Mouse (Mus musculus) cerebellum, adult 2 months (tissue): ENCODE results near the gene Rdh9. TPM values are rescaled to one million over a fixed set of nuclear protein-coding genes. Genes with fewer than 3 reads are reported as not detected.

ENCODE experiments used
- DNase-seq, 2 experiments: peaks; one replicate each; pipeline ENCODE4 v3.0.0; 2021
- H3K27ac ChIP-seq: fragments of 200-500 bp; 2 replicates; pipeline ENCODE4 v1.5.1; 2012; ENCODE audit warnings: low read length, control low read depth, inconsistent platforms; ENCODE audit not compliant: insufficient read depth
- H3K27me3 ChIP-seq: fragments of 200-500 bp; 2 replicates; pipeline ENCODE4 v1.6.1; 2012; ENCODE audit warnings: inconsistent platforms, mild to moderate bottlenecking, low read length, moderate library complexity; ENCODE audit not compliant: control insufficient read depth, insufficient read depth
- H3K4me1 ChIP-seq: fragments of 200-500 bp; 2 replicates; pipeline ENCODE4 v1.6.1; 2011; ENCODE audit warnings: low read length; ENCODE audit not compliant: control insufficient read depth, insufficient read depth
- H3K4me3 ChIP-seq: fragments of 200-500 bp; replicated peaks from 2 replicates; pipeline ENCODE3; 2011; ENCODE audit warnings: mild to moderate bottlenecking, low read depth, low read length, control low read depth; ENCODE audit not compliant: insufficient read depth
- CTCF ChIP-seq: fragments of 200-500 bp; IDR thresholded peaks from 2 replicates; pipeline ENCODE4 v1.5.1; 2011; ENCODE audit warnings: low read depth, mild to moderate bottlenecking, control low read depth, low read length, moderate library complexity, borderline replicate concordance; ENCODE audit not compliant: insufficient read depth
- POLR2A ChIP-seq: fragments of 200-500 bp; IDR thresholded peaks from 2 replicates; pipeline ENCODE4 v1.6.1; 2011; ENCODE audit warnings: low read length, control low read depth, borderline replicate concordance; ENCODE audit not compliant: insufficient read depth
- WGBS: fragments of 180-500 bp; shearing (Covaris S2); methylation state at CpG from one replicate; pipeline ENCODE4 v1.1.7; 2018; 5-methylcytosine and 5-hydroxymethylcytosine counted together
- polyA plus RNA-seq: library from polyadenylated mRNA; depleted of rRNA; stranded (reverse); fragments of >200 nt; gene quantifications from 2 replicates; pipeline ENCODE4 v1.2.3, GENCODE M21; 2012

The Rdh9 gene
- polyA plus RNA-seq, 1 experiment, result 0.88 TPM

DNA sequence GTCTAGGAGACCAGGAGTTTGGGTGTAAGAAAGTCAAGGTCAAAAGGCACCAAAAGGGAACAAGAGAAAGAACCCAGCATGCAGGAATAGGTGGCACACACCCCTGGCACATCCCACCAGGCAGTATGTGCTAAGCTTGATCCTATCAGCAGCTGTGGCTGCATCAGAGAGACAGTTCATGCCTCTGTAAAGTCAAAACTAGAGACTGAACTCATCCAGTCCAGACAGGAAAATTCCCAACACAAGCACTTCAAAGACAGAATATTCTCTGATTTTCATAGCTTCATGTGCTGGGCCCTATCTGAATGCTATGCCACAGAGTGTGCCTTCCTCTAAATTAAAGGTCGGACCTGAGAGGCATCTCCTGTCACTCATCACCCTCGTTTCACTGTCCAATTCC, 38.6 kb upstream of the Rdh9 start:
- Histone ChIP-seq H3K27ac (no peak overlapping the region), H3K27me3 (no peaks in the 10 kb centered on the region), H3K4me1 (no peaks in the 10 kb centered on the region), H3K4me3 (no peak overlapping the region)
- no peak for TF ChIP-seq POLR2A
- WGBS, result 25% methylated on average over 2 of the region's 2 CpGs
- DNase-seq, result no peak

DNA sequence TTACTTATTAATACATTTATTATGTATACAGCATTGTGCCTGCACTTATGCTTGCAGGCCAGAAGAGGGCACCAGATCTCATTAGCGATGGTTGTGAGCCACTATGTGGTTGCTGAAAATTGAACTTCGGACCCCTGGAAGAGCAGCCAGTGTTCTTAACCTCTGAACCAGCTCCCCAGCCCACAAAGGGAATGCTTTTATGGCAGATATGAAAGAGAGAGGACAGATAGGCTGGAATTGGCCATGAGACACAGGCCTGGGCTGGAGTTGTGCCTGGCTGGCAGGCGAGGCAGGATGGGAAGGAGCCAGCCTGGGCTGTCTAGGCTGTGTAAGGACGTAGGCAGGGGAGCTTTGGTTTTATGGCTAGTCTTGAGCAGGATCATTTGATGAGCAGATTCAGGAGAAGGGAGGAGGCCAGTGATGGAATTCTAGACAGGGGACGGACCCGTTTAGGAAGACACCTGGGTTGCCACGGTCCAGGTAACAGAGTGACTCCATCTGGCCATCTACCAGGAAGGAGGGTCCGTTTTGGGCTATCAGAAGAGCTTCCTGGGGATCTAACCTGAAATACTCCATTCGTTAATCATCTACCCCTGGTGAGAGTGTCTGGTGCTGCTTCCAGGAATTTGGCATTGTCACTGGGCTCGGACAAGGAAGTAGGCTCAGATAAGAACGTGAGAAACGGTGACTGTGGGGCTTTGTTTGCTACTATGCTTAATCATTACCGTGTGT, 37.9 kb upstream of the Rdh9 start:
- peak in 1 of 2 experiments; percentile 21 for DNase-seq
- no peaks in the 10 kb centered on the region for H3K4me1 ChIP-seq
- no peak overlapping the region for H3K27ac ChIP-seq
- peak; percentile 57 for TF ChIP-seq CTCF
- TF ChIP-seq POLR2A, result no peak
- WGBS, result 16% methylated on average over 13 of the region's 13 CpGs
- H3K27me3 ChIP-seq, result no peaks in the 10 kb centered on the region
- no peak overlapping the region for H3K4me3 ChIP-seq

DNA sequence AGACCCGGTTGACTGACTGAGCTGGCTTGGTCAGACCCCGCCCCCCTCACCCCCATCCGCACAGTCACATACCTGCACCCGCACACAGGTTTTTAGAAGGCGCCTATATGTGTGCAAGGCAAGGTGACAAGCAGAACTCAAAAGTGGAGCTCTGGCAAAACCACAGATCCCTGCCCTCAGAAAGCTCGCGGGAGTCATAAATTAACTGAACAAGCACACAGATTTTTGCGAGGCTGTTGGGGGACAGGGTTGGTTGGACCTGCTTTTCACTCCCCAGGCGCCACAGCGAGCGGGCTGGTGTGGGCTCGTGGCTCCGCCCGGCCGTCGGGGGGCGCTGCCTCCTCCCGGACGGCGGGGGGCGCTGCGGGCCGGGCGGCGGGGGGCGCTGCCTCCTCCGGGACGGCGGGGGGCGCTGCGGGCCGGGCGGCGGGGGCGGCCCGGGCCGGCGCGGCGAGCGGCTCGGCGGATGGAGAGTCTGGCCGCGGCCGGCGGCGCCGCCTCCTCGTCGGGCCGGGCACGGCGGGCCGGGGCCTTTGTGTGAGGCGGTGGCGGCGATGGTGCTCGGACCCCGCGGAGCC, 37.0 kb upstream of the Rdh9 start, which contains the start of gene Zbtb39:
Gene Zbtb39, plus strand, starts transcription at position 456 of the 578 bp plus-strand sequence.
- Histone ChIP-seq H3K4me1 (no peaks in the 10 kb centered on the region; the same call in 1 of the 2 replicates), H3K27ac (peak within 1 kb of the TSS; percentile 56; the same call in 1 of the 2 replicates), H3K4me3 (peak within 1 kb of the TSS; percentile 79), H3K27me3 (no peaks in the 10 kb centered on the region)
- TF ChIP-seq POLR2A (no peak), CTCF (no peak)
- DNase-seq, result peak; percentile 75 to 76
- WGBS, result 1% methylated on average over 57 of the region's 61 CpGs

DNA sequence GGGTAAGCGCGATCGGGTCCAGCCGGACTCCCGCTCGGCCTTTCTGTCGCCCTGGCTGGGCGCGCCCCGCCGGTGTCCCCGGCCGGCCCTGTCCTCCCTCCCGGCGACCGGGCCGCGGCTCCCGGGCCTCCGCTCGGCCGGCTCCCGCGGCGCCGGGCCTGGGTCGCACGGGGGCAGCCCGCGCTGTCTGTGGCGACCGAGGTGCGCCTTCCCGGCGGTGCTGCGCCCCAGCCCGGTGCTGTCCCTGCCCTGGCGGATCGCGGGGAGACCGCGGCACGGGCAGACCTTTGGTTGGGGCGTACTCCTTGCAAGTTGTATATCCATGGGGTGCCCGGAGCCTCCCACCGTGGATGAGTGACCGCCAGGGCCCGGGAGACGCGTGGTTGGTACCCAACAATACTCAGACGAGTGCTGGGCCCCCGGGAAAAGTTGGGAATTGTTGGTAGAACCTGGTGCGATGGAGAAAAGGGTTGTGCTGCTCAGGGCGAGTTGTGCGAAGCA, 36.5 kb upstream of the Rdh9 start:
- WGBS, result 2% methylated on average over 54 of the region's 55 CpGs
- no peak for DNase-seq
- H3K27me3 ChIP-seq, result no peaks in the 10 kb centered on the region
- no peaks in the 10 kb centered on the region; the same call in 1 of the 2 replicates for H3K4me1 ChIP-seq
- peak overlapping the region; percentile 56; the same call in 1 of the 2 replicates for H3K27ac ChIP-seq
- TF ChIP-seq POLR2A (no peak), CTCF (no peak)
- H3K4me3 ChIP-seq, result peak overlapping the region; percentile 79

DNA sequence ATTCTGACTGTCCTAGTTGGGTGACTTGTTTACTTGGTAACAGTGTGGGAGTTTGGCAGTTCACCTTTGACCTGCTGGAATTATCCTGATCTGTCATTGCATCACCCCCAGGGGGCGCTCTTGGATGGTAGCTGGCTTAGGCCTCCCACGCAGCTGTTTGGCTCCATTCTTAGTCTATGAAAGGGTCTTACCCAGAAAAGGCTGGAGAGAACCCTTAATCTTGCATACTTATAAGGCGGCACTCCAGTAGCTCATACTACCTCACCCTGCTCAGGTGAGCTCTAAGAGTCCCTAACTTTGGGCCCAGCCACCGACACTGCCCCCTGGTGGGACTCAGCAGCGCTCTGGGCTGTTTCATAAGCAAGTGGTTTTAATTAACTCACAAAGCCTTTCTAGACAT, 31.5 kb upstream of the Rdh9 start:
- Histone ChIP-seq H3K4me3 (no peak overlapping the region), H3K27me3 (no peaks in the 10 kb centered on the region), H3K27ac (no peak overlapping the region), H3K4me1 (no peaks in the 10 kb centered on the region; the same call in 1 of the 2 replicates)
- 66% methylated on average over 5 of the region's 5 CpGs for WGBS
- TF ChIP-seq POLR2A (no peak), CTCF (peak; percentile 38; the same call in 1 of the 2 replicates)
- peak; percentile 14 to 39 for DNase-seq

DNA sequence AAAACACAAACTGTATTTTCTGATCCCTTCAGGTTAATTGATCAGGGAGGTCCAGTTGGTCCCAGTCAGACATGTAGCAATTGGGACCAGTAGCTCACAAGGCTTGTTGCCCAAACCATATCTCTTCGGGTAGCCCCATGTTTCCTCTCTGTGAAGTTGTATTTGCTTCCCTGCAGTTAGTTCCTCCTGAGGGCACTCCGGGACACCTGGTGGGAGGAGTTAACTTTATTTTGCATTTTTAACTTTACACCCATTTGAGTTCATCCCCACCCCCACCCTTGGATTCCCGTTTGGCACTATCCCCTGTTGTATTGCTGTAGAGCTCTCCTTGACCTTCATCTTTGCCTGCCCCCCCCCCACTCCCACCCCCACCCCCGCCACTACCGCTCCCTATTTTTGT, 30.3 kb upstream of the Rdh9 start:
- DNase-seq, result no peak
- no peaks in the 10 kb centered on the region; the same call in 1 of the 2 replicates for H3K4me1 ChIP-seq
- no peak overlapping the region for H3K27ac ChIP-seq
- no peak overlapping the region for H3K4me3 ChIP-seq
- no peaks in the 10 kb centered on the region for H3K27me3 ChIP-seq
- WGBS, result 80% methylated on average over 5 of the region's 5 CpGs
- TF ChIP-seq POLR2A, result no peak
- no peak for TF ChIP-seq CTCF

DNA sequence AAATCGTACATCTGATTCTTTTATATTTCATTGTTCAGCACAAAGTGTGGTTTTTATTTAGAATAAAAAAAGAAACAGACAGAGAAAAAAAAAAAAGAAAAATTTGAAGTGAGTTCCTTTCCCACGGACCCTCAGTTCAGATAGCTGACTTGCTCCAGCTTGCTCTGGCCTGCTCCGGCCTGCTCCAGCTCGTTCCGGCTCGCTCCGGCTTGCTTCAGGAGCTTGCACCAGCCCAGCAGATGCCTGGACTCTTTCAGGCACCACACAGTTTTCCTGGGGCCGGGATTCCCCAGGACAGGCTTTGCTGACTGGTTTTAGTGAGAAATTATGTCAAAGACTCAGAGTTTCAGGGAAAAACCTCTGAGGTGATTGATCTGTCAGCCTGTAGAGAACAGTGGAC, 28.9 kb upstream of the Rdh9 start:
- Histone ChIP-seq H3K27ac (no peak overlapping the region), H3K27me3 (no peaks in the 10 kb centered on the region), H3K4me1 (no peaks in the 10 kb centered on the region; the same call in 1 of the 2 replicates), H3K4me3 (no peak overlapping the region)
- no peak for DNase-seq
- WGBS, result 93% methylated on average over 8 of the region's 8 CpGs
- no peak for TF ChIP-seq CTCF
- TF ChIP-seq POLR2A, result no peak

DNA sequence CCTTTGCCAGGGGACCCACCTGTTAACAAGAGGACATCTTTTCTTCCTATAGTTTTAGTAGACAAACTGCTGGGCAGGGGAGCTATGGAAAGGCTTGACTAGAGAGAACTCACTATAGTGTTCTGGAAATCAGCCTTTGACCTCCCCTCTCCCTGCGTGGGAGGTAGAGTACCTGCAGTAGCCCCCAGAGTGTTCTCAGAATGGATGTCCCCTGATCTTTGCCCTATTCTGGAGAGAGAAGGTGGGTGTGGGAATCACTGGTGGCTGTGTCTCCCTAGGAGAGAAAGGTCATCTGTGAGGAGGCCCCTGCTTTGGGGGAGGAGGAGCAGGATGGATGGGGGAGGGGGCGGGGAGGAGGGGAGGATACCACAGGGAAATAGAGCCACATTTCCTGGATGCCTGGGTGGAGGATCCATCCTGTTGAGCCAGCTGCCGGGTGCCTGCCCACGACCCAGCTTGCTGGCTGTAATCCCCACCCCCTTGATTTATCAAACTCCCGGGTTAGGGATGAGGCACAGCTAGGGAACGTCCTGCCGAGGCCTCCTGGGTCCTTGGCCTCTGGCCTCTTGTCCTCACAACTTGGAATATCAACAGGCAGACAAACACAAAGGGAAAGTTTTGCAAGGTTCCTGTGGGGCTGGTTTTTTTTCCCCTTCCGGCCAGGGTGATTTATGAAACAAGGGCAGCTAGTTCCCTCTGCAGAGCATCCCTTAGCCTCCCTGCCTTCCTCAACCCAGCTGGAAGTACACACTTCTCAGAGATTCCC, 27.2 kb upstream of the Rdh9 start:
- no peak overlapping the region for H3K27ac ChIP-seq
- no peak for DNase-seq
- H3K27me3 ChIP-seq, result no peaks in the 10 kb centered on the region
- TF ChIP-seq CTCF, result no peak
- no peak for TF ChIP-seq POLR2A
- 34% methylated on average over 8 of the region's 8 CpGs for WGBS
- no peak overlapping the region for H3K4me3 ChIP-seq
- no peaks in the 10 kb centered on the region for H3K4me1 ChIP-seq
